Mouse (Mus musculus) small intestine, adult 2 months (tissue): ENCODE data around the gene Nfe2l3. TPM values are rescaled to one million over a fixed set of nuclear protein-coding genes. Genes with fewer than 3 reads are reported as not detected.

ENCODE experiments used
- H3K27ac ChIP-seq: fragments of 200-500 bp; 2 replicates; pipeline ENCODE4 v1.5.1; 2012; ENCODE audit warnings: low read depth, low read length, control low read depth, inconsistent platforms; ENCODE audit not compliant: insufficient read depth
- H3K27me3 ChIP-seq: fragments of 200-500 bp; 2 replicates; pipeline ENCODE4 v1.6.1; 2012; ENCODE audit warnings: mild to moderate bottlenecking, moderate library complexity, low read length, inconsistent platforms; ENCODE audit not compliant: control insufficient read depth, insufficient read depth
- H3K36me3 ChIP-seq: fragments of 200-500 bp; 2 replicates; pipeline ENCODE4 v1.6.1; 2012; ENCODE audit warnings: mild to moderate bottlenecking, low read length, control low read depth, inconsistent platforms; ENCODE audit not compliant: control insufficient read depth, insufficient read depth
- H3K4me1 ChIP-seq: fragments of 200-500 bp; 2 replicates; pipeline ENCODE4 v1.6.1; 2012; ENCODE audit warnings: low read length, inconsistent platforms, mixed read lengths; ENCODE audit not compliant: control insufficient read depth, insufficient read depth, insufficient read length
- H3K4me3 ChIP-seq: fragments of 200-500 bp; 2 replicates; pipeline ENCODE4 v1.5.1; 2012; ENCODE audit warnings: low read depth, mild to moderate bottlenecking, control low read depth, inconsistent platforms, low read length, moderate library complexity
- CTCF ChIP-seq: fragments of 200-500 bp; IDR thresholded peaks from 2 replicates; pipeline ENCODE4 v1.5.1; 2012; ENCODE audit warnings: low read depth, mild to moderate bottlenecking, control low read depth, inconsistent platforms, low read length, moderate library complexity, mixed read lengths; ENCODE audit not compliant: insufficient replicate concordance, insufficient read length; ENCODE audit errors: extremely low read depth
- POLR2A ChIP-seq: fragments of 200-500 bp; IDR thresholded peaks from 2 replicates; pipeline ENCODE4 v1.6.1; 2012; ENCODE audit warnings: low read depth, mild to moderate bottlenecking, control low read depth, inconsistent platforms, low read length, moderate library complexity
- WGBS: fragments of 180-500 bp; shearing (Covaris S2); methylation state at CpG from one replicate; pipeline ENCODE4 v1.1.7; 2018; 5-methylcytosine and 5-hydroxymethylcytosine counted together
- polyA plus RNA-seq: library from polyadenylated mRNA; depleted of rRNA; stranded (reverse); fragments of >200 nt; gene quantifications from 2 replicates; pipeline ENCODE4 v1.2.3, GENCODE M21; 2012

Nfe2l3 gene
- polyA plus RNA-seq, 1 experiment, result 0.48 TPM

DNA sequence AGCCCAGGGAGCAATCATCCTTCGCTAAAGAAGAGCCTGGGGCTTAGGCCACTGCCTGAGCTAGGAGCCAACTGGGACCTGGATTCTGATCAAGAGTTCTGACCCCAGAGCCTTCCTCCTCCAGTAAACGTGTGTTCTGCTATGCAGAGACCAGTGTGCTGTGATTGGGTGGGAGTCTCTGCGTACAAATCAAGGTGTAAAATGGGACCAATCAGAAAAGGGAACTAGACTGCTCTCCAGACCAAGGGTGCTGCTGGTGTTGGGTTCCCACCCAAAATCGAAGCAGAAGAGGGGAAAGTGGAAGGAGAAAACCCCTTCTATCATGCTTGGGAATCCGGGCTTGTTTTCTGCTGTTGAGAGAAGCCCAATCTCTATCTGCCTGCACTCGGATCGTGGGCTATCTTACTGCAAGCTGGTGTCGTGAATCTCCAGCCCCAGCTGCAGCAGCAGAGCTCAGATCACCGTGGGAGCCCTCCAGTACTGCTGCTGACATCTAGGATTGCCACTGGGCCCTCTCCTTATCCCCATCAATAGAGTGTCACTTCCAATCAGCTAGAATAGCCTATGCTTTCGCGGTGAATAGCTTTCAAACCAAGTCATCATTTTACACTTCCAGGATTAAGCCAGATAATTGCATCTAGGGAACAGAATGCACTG is 8.9 kb upstream of the Nfe2l3 start:
- WGBS, result 62% methylated on average over 11 of the region's 11 CpGs

GRCm38 (mm10) chr6:51424537-51424936 is 7.9 kb upstream of the Nfe2l3 start:
- no peak overlapping the region for H3K27ac ChIP-seq
- no peaks in the 10 kb centered on the region for H3K4me1 ChIP-seq
- H3K4me3 ChIP-seq, result no peak overlapping the region
- TF ChIP-seq POLR2A, result no peak
- TF ChIP-seq CTCF, result no peak
- H3K27me3 ChIP-seq, result no peaks in the 10 kb centered on the region
- WGBS, result 96% methylated on average over 2 of the region's 2 CpGs
- H3K36me3 ChIP-seq, result no peaks in the 10 kb centered on the region

More for the DNA sequence above, 8.9 kb upstream of the Nfe2l3 start:
- TF ChIP-seq CTCF (no peak), POLR2A (no peak)
- H3K4me3 ChIP-seq, result no peak overlapping the region
- H3K36me3 ChIP-seq, result no peaks in the 10 kb centered on the region
- H3K27me3 ChIP-seq, result no peaks in the 10 kb centered on the region
- no peak overlapping the region for H3K27ac ChIP-seq
- no peaks in the 10 kb centered on the region for H3K4me1 ChIP-seq

DNA sequence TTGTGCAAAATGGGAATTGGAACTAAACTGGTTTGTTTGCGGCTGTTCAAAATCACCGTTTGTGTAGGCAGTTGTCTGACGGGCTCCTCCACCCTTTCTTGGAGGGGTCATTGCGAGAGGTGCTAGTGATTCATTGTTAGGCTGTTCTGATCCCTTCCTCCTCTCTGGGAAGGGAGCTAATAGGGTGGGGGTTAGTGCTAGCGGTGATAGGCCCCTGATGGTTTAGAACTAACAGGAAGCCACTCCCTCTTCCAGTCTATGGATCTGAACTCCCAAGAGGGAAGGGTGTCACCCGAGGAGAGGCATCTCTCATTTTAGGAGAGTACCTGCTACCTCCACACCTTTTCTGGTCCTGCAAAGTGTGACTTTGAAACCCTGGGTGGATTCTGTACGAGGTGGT is 1.8 kb downstream of the Nfe2l3 start:
- peaks cover 21% of the 10 kb centered on the region for H3K27me3 ChIP-seq
- 63% methylated on average over 7 of the region's 7 CpGs for WGBS
- peaks cover 8% of the 10 kb centered on the region for H3K4me1 ChIP-seq
- H3K4me3 ChIP-seq, result no peak overlapping the region
- no peaks in the 10 kb centered on the region for H3K36me3 ChIP-seq
- TF ChIP-seq CTCF (no peak), POLR2A (no peak)
- no peak overlapping the region for H3K27ac ChIP-seq

GRCm38 (mm10) chr6:51437665-51438064 is 5.2 kb downstream of the Nfe2l3 start:
- WGBS, result 51% methylated on average over 4 of the region's 4 CpGs

DNA sequence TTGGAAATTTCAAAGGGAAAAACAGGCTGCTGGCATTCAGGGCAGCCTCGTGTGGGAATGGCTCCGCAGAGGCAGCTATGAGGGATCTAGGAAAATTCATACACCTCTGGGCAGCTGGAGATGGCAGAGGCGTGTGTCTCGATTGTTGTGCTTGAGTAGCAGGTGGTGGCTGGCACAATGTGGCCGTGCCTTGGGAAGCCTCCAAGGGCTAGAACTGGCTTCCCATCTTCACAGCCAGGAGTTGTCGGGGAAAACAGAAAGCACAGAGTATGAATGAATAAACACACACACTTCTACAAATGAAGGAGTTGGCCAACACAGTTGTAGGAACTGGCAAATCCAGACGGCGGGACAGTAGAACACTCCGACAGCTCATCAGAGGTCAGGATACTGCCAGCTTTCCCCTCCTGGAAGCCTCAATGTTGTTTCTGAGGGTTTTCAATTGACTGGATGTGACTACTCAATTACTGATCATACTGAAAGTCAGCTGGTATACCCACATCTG is 6.4 kb downstream of the Nfe2l3 start:
- WGBS, result 83% methylated on average over 9 of the region's 9 CpGs
- TF ChIP-seq POLR2A, result no peak
- H3K4me1 ChIP-seq, result no peaks in the 10 kb centered on the region
- H3K27me3 ChIP-seq, result peaks cover 2% of the 10 kb centered on the region; the same call in 1 of the 2 replicates
- H3K27ac ChIP-seq, result no peak overlapping the region
- no peak overlapping the region for H3K4me3 ChIP-seq
- no peaks in the 10 kb centered on the region for H3K36me3 ChIP-seq

More at GRCm38 (mm10) chr6:51437665-51438064, 5.2 kb downstream of the Nfe2l3 start:
- Histone ChIP-seq H3K27ac (no peak overlapping the region), H3K4me3 (no peak overlapping the region), H3K4me1 (peaks cover 7% of the 10 kb centered on the region), H3K36me3 (no peaks in the 10 kb centered on the region), H3K27me3 (peaks cover 14% of the 10 kb centered on the region)
- no peak for TF ChIP-seq CTCF
- no peak for TF ChIP-seq POLR2A

DNA sequence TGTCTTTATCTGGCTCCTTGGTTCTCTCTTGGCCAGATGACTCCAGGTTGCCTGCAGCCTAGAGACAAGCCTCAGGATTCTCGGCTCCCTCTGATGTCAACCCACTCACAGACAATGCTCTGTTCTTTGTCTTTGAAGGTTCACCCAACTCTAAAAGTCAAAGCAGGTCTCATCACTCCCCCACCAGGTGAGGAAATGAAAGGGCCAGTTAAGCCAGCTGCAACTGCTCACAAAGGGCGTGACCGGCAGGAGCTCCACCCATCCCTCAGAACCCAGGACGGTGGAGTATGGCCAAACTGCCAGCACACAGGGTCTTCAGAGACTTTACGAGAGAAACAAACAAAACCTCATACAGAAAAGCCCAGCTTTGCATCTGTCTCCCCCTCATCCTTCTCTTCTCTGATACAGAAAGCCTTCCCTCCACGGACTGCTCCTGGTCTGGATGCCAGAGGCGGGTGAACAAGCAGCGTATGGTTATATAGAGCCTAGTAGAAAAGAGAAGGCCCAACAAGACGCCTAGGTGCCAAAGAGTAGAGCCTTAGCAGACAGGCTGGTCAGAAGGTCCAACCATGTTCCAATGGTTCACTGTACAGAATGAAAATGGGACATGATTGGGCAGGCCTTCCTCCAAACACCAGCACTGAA is 9.8 kb downstream of the Nfe2l3 start:
- no peaks in the 10 kb centered on the region for H3K36me3 ChIP-seq
- WGBS, result 52% methylated on average over 9 of the region's 9 CpGs

GRCm38 (mm10) chr6:51452927-51453503 is 20.5 kb downstream of the Nfe2l3 start:
- Histone ChIP-seq H3K4me1 (no peaks in the 10 kb centered on the region), H3K27me3 (no peaks in the 10 kb centered on the region), H3K4me3 (no peak overlapping the region), H3K27ac (no peak overlapping the region), H3K36me3 (peaks cover 4% of the 10 kb centered on the region; the same call in 1 of the 2 replicates)
- 64% methylated on average over 7 of the region's 7 CpGs for WGBS
- TF ChIP-seq POLR2A (no peak), CTCF (no peak)

More for the DNA sequence above, 9.8 kb downstream of the Nfe2l3 start:
- H3K27ac ChIP-seq, result no peak overlapping the region
- no peak overlapping the region for H3K4me3 ChIP-seq
- TF ChIP-seq CTCF, result no peak
- TF ChIP-seq POLR2A, result no peak
- H3K27me3 ChIP-seq, result no peaks in the 10 kb centered on the region
- no peaks in the 10 kb centered on the region for H3K4me1 ChIP-seq
